Mouse (Mus musculus) Patski (cell line): ENCODE measurements at regions not wholly inside any gene's neighbourhood (a gene's known extent, or its start where the extent isn't known, plus 50 kb on each side); places are given as distances from the start of the nearest gene placed in this dataset.

ENCODE experiments used
- ATAC-seq: fragments of 100-300 bp; one replicate; pipeline ENCODE4 v1.8.0; 2021
- CTCF ChIA-PET: fragments of 350-600 bp; sonication (Branson Sonifier 250); formaldehyde crosslinking; loops from one replicate; lab custom pipeline; 2022; ENCODE audit warnings: inconsistent platforms; lab: Charles Lee
- POLR2A ChIA-PET: fragments of 350-600 bp; sonication (Branson Sonifier 250); formaldehyde crosslinking; loops from one replicate; lab custom pipeline; 2022; ENCODE audit warnings: antibody characterized with exemption, inconsistent platforms; lab: Charles Lee
- DNase-seq: peaks from one replicate; pipeline ENCODE4 v3.0.0-alpha.2; 2011; ENCODE audit warnings: low read depth, low spot score
- H3K27me3 ChIP-seq: fragments of 371-371 bp; one replicate; pipeline ENCODE4 v1.5.1; 2021
- CTCF ChIP-seq: fragments of 100-300 bp; IDR thresholded peaks from one replicate; pipeline ENCODE4 v1.5.1; 2021
- in situ Hi-C: fragments of 300-500 bp; cut with MboI; formaldehyde crosslinking; loops from 3 replicates; pipeline ENCODE4 v1.11.1; 2018; ENCODE audit warnings: low pct_unique_long_range_greater_than_20kb, mixed read lengths

DNA sequence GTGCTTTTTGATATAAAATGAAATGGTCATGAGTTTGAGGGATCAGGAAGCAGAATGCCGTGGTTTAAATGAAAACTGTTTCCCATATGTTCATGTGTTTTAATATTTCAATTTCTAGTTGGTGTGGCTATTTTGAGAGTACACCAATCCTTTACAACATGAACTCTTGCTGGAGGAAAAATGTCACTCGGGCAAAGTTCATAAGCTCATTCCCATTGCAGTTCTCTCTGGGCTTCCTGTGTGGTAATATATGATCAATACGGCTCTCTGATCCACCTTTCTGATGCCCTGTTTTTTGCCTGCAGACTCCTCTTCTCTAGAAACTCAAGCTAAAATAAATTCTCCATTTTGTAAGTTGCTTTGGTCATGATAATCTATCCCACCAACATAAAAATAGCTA lies 208.5 kb downstream of the Cst10 start:
- POLR2A ChIA-PET, result interaction anchor here (0.8 kb wide), 1 partner anchor 12 kb away, joined by 3 read pairs; no protein-coding TSS in a partner anchor
- ATAC-seq (no peak), DNase-seq (no peak)
- CTCF ChIA-PET, result interaction anchor here (1.2 kb wide), 1 partner anchor 12 kb away, joined by 3 read pairs; no protein-coding TSS in a partner anchor
- no peak for TF ChIP-seq CTCF
- H3K27me3 ChIP-seq, result no peaks in the 10 kb centered on the region
- in situ Hi-C loops, result no loop called here

DNA sequence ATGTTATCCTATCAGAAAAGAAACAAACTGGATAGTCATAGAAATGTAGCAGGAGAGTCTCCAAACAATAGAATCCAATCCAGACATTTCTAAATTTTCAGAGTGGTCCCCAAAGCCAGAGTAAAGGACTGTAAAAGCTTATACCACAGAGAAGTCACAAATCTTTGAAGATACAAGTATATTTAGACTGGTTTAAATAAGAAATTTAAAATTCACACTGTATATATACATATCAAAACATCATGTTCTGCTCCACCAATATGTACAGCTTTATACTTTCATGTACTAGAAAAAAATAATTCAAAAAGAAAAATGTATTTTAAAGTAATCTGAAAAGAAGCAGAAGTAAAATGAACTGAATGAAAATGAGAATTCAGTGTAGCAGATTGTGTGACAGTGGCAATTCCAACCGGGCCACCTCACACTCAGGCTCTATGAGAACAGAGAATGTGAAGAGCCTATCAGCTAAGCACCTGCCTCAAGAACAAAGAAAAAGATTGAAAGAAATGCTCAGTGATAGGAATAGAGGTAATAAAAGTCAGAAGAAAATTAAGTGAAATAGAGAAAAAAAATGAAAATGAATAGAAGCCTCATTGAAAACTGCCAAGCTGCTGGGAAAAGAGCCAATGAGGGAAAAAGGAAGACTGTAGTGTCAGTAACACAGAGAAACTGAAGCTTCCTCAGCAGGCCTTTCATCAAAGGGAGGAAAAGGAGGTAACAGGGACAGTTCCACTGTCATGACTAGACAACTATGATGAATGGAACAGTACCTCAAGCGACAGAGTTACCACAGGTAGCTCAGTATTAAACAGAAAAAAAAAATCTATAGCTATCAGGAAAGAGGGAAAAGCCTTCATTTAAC lies 209.5 kb downstream of the Cst10 start:
- ChIA-PET POLR2A (no interaction called here), CTCF (interaction anchor here (1.2 kb wide), 1 partner anchor 11 kb away, joined by 3 read pairs; no protein-coding TSS in a partner anchor)
- no peak for DNase-seq
- in situ Hi-C loops, result no loop called here
- no peaks in the 10 kb centered on the region for H3K27me3 ChIP-seq
- TF ChIP-seq CTCF, result no peak
- no peak for ATAC-seq

DNA sequence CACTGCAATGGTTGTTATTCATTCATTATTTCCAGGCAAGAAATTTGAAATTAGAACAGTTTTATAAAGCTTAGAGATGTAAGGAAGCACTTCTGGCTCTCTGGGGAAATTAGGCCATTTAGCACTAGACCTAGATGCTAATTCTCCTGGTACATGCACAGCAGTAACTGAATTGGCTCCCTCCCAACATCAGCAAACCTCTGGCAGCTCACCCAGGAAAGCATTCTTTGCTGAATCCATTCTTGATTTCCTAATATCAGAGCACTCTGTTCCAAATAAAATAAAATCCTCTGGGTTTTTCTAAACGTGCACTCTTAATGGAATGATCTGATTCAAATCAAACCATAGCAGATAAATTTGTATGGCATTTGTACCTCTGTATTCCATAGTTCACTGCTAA lies 203.4 kb upstream of the Syndig1 start:
- CTCF ChIA-PET, result interaction anchor here (1.2 kb wide), 1 partner anchor 12 kb away, joined by 3 read pairs; no protein-coding TSS in a partner anchor
- H3K27me3 ChIP-seq, result no peaks in the 10 kb centered on the region
- no peak for TF ChIP-seq CTCF
- DNase-seq (peak; percentile 19), ATAC-seq (peak; percentile 60)
- POLR2A ChIA-PET, result interaction anchor here (0.7 kb wide), 1 partner anchor 12 kb away, joined by 3 read pairs; no protein-coding TSS in a partner anchor
- in situ Hi-C loops, result no loop called here

DNA sequence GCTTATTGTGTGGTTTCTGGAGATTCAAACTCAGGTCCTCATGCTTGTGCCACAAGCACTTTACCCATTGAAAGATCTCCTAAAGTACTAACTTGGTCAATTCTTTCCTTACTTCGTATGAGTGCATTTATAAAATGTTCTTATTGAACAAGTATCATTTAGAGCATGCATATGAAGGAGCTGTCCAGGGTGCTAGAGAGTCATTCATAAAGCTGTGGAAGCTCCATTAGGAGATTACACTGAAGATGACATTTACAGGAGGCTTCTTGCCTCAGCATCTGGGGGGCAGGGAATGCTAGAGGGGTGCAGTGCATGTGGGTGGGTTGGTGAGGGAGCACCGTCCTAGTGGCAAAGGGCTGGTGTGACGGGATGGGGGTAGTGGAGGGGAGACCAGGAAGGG lies 187.8 kb upstream of the Syndig1 start:
- ChIA-PET POLR2A (no interaction called here), CTCF (no interaction called here)
- DNase-seq (no peak), ATAC-seq (no peak)
- TF ChIP-seq CTCF, result no peak
- in situ Hi-C loops, result no loop called here
- no peaks in the 10 kb centered on the region for H3K27me3 ChIP-seq

DNA sequence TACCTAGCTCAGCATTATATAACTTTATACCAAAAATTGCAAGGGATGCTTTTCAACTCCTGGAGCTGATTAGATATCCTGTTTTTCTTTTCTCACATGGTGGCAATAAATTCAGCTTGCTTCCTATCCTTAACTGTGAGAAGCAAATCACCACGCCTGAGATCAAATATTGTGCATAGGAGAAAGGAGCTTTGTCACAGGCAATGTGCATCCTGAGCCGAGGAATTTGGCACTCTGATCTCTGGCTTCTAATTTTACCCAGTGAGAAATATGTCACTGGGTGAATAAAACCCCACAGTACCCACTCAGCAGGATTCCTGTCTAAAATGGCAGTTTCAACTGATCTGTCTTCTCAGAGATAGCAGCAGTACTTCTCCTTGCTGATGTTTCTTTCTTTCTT lies 177.2 kb upstream of the Syndig1 start:
- no peak for TF ChIP-seq CTCF
- DNase-seq, result no peak
- CTCF ChIA-PET, result interaction anchor here (1.1 to 1.4 kb wide), 2 partner anchors 9 to 329 kb away, joined by 3 to 5 read pairs; no protein-coding TSS in a partner anchor
- ATAC-seq, result no peak
- no peaks in the 10 kb centered on the region for H3K27me3 ChIP-seq
- POLR2A ChIA-PET, result no interaction called here
- in situ Hi-C loops, result no loop called here

DNA sequence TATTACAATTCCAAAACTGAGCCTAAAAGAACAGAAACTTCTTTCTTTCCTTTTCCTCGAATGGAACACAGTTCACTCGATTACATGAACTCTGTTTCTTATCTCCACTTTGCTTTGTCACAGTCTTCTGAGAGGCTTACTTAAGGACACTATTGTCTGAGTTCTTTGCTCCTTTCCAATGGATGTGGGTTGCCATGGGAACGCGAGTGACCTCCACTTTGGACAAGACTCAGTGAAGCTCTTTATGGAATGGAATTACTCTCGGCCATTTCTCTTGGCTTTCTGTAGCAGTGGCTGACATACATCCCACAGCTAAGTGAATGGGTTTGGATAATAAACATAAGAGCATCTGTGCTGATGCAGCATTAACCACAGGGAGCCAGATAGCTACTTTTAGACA lies 167.9 kb upstream of the Syndig1 start:
- DNase-seq, result no peak
- TF ChIP-seq CTCF, result no peak
- no peak for ATAC-seq
- in situ Hi-C loops, result no loop called here
- no peaks in the 10 kb centered on the region for H3K27me3 ChIP-seq
- ChIA-PET POLR2A (no interaction called here), CTCF (no interaction called here)

DNA sequence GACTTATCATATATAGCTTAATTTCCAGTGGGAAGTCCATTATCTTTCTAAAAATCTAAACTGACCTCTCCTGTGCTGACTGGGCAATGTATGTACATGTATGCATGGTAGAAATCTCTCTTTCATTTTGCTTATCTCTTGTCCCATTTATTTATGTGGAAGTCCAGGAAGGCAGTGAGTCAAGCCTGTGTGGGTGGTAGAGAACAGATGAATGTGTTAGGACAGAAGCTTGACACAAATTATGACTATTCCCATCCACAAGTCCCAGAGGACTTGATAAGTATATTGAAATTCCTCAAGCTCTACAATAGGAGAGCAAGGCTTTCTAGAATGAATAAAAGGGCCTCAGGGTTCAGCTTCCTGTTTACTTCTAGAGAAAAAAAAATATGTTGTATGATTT lies 164.6 kb upstream of the Syndig1 start:
- no peak for ATAC-seq
- no peak for TF ChIP-seq CTCF
- no peak for DNase-seq
- POLR2A ChIA-PET, result no interaction called here
- CTCF ChIA-PET, result no interaction called here
- H3K27me3 ChIP-seq, result no peaks in the 10 kb centered on the region
- in situ Hi-C loops, result no loop called here

DNA sequence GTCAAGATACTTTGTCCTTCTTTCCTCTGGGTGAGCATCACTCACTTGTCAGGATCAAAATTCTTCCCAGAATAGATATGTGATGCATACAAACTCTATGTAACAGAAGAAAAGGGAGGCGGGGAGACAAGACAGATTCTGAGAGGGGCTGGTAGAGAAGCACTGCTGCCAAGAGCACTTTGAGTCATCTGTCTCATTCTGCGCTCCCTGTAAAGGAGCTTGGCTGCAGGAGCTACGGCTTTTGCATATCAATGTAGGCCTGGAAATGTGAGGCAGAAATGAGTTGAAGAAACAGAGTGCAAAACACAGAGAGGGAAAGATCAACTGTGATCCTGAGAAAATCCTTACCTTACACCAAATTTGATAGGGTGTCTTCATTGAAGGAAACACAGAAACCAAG lies 162.6 kb upstream of the Syndig1 start:
- CTCF ChIA-PET, result no interaction called here
- TF ChIP-seq CTCF, result no peak

DNA sequence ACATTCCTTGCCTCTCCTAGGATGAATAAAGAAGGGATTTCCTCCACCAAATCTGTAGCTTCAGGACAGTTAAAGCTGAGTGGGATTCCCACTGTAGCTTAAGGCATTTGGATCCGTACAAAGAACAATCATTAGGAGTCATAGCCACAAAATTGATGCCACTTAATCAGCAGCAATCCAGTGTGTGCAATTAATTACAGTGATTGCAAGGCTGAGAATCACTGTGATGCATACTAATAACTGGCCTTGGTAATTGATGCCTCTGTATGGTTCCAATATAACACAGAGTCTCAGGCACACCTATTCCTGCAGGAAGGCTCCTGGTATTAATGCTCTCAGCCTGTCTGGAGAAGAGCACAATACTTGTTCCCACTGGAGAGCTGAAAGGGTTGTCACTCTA lies 157.1 kb upstream of the Syndig1 start:
- ChIA-PET CTCF (interaction anchor here (1.0 kb wide), 1 partner anchor 417 kb away, joined by 3 read pairs; no protein-coding TSS in a partner anchor), POLR2A (no interaction called here)
- DNase-seq, result no peak
- H3K27me3 ChIP-seq, result no peaks in the 10 kb centered on the region
- ATAC-seq, result no peak
- in situ Hi-C loops, result no loop called here
- TF ChIP-seq CTCF, result no peak

More for the DNA sequence above, 162.6 kb upstream of the Syndig1 start:
- in situ Hi-C loops, result no loop called here
- H3K27me3 ChIP-seq, result no peaks in the 10 kb centered on the region
- POLR2A ChIA-PET, result no interaction called here
- ATAC-seq (no peak), DNase-seq (no peak)

DNA sequence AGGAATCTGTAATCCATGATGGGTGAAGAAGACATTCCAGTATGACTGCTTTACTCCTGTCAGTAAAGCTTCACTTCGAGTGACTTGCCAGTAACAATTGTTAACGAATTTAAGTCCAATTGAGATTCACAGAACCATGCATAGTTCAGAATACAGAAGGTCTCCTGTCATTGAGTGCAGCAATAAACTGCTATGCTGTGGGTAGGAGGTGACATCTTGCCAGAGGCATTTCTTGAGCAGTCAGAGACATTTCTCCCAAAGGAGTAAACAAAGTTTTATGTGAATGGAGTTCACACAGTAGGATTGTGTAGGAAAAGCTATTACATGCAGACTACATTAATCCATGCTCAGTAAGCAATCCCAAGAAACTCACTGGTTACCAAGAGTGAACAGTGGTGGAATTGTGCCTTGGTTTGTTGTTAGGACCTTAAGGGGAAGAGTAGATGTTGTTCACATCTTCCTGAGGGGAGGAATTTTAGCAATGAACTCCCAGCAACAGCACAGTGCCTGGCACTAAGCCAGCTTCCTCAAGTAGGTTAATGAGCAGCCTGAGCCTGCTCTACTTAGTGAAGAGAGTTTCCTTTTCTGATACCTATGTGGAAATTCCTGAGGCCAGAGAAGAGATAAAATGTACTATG lies 149.1 kb upstream of the Syndig1 start:
- in situ Hi-C loops, result no loop called here
- peak; percentile 13 for DNase-seq
- ChIA-PET CTCF (no interaction called here), POLR2A (no interaction called here)
- no peaks in the 10 kb centered on the region for H3K27me3 ChIP-seq
- TF ChIP-seq CTCF, result no peak
- peak; percentile 39 for ATAC-seq

DNA sequence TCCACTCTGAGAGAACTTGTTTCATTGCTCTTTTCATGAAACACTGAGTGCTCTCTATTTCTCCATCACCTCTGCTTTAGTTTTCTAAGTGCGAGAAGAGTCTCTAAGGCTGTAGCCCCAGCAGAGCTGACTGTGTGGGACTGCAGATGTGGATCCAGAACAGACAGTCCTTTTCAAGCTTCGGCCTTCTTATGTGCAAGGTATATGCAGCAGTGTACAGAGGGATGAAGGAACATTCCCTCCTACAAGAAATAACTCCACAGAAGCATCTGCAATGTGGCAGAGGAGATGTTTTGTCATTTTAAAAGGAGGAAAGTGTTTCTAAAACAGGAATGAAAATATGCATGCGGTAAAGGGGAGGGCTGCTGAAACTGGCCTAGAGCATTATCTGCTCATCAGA lies 106.7 kb upstream of the Syndig1 start:
- H3K27me3 ChIP-seq, result no peaks in the 10 kb centered on the region
- DNase-seq (no peak), ATAC-seq (no peak)
- in situ Hi-C loops, result no loop called here
- ChIA-PET CTCF (no interaction called here), POLR2A (no interaction called here)
- no peak for TF ChIP-seq CTCF
